In the genomic region with DNA sequence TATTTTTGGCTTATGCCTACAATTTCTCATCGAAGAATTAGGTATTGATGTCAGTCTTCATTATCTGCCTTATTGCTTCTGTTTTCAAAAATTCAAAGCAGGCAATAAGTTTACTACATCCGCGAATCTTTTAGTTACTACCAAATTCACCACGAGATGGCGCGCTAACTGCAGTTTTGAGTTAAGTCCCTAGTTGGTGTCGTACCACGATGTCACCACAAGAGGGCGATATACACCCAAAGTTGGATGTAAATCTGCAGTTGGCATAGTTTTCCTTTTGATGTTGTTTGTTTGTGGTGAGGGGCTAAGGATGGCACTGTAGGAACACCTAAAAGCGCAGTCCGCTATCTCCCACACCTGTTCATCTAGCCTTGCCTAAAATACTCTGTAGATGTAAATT, we compare ENCODE assay signal across 9 mouse cellular contexts.
DNase-seq lines count a peak whose midpoint lies in the region; ATAC-seq and TF ChIP-seq lines count a peak whose summit lies in the region.
"Had no signal": no experiment of that assay in that cellular context is flagged by ENCODE, and none has a peak within 500 bp of the region (broad histone marks: within the 10 kb centered on the region; RNA-seq: fewer than 3 reads in every experiment).

No protein-coding gene starts in this region.

- ATAC-seq in heart, postnatal 0 days (ENCODE audit: insufficient read depth, low read depth): no peak

- H3K4me2 ChIP-seq in heart, postnatal 0 days (ENCODE audit: low read depth, low read length): no peak overlapping the region

- intact Hi-C loops in left cerebral cortex, adult 2 months (cut with DNase I): loop anchor here (2.0 kb wide), 2 partner anchors 392 to 428 kb away; no protein-coding TSS in a partner anchor

- no peaks in the 10 kb centered on the region for H3K36me3 ChIP-seq in heart, postnatal 0 days (replicated peaks; ENCODE audit: control insufficient read depth, insufficient read depth, low read length)

- no peaks in the 10 kb centered on the region for H3K4me1 ChIP-seq in heart, postnatal 0 days (ENCODE audit: control insufficient read depth, insufficient read depth)

- DNase-seq in gastrocnemius, adult 18-20 months (ENCODE audit: low spot score): peak; percentile 59
- no peak for DNase-seq in gastrocnemius, postnatal 25 days
- DNase-seq in R1 (ENCODE audit: low read depth, low spot score): peak; percentile 69
- peak; percentile 66 to 80 for DNase-seq in cerebellum, postnatal 36 days
- peak; percentile 9 for DNase-seq in heart, postnatal 0 days (ENCODE audit: low spot score)
- DNase-seq in left cerebral cortex, adult 2 months (ENCODE audit: extremely low spot score in 1 of 2, low spot score in 2 of 2): peak; percentile 46 to 62
- DNase-seq in naive thymus-derived CD4-positive, alpha-beta T cell, adult 2 months (ENCODE audit: low read depth): peak; percentile 58
- DNase-seq in testis, postnatal 10 days (ENCODE audit: low spot score): peak; percentile 85

- WGBS in heart, postnatal 0 days: 21% methylated on average over 11 of the region's 11 CpGs

- no peak for TF ChIP-seq EP300 in heart, postnatal 0 days (IDR thresholded peaks at IDR 0.05; ENCODE audit: low read depth)

- TF ChIP-seq CTCF in heart, postnatal 0 days (IDR thresholded peaks at IDR 0.05; ENCODE audit: low read depth): peak; percentile 94
- TF ChIP-seq CTCF in left cerebral cortex, adult 2 months (IDR thresholded peaks at IDR 0.05): peak; percentile 86

- no peak overlapping the region for H3K9ac ChIP-seq in heart, postnatal 0 days (replicated peaks; ENCODE audit: low read depth, low read length)

- H3K4me3 ChIP-seq in heart, postnatal 0 days (ENCODE audit: low read depth, low read length): no peak overlapping the region
- H3K4me3 ChIP-seq in left cerebral cortex, adult 2 months: no peak overlapping the region
- H3K4me3 ChIP-seq: myocyte had no signal

- H3K27ac ChIP-seq in heart, postnatal 0 days (ENCODE audit: low read depth): no peak overlapping the region
- no peak overlapping the region for H3K27ac ChIP-seq in left cerebral cortex, adult 2 months

- H3K9me3 ChIP-seq in heart, postnatal 0 days (replicated peaks; ENCODE audit: control insufficient read depth, low read length): no peaks in the 10 kb centered on the region

- H3K27me3 ChIP-seq in heart, postnatal 0 days (ENCODE audit: control insufficient read depth, insufficient read depth, low read length): no peaks in the 10 kb centered on the region
